12 mouse cellular contexts compared by ENCODE assay signal in genomic region chr13:94135180-94135579, GRCm38 (mm10).
DNase-seq lines count a peak whose midpoint lies in the region; ATAC-seq and TF ChIP-seq lines count a peak whose summit lies in the region.
"Had no signal": no experiment of that assay in that cellular context is flagged by ENCODE, and none has a peak within 500 bp of the region (broad histone marks: within the 10 kb centered on the region; RNA-seq: fewer than 3 reads in every experiment).

No protein-coding gene starts in this region.

- 56% methylated on average over 7 of the region's 7 CpGs for WGBS in lung, postnatal 0 days
- WGBS in stomach, embryonic 15.5 days, result 40% methylated on average over 7 of the region's 7 CpGs

- intact Hi-C loops in gastrocnemius, postnatal 36 days (cut with DNase I), result no loop called here
- intact Hi-C loops in heart, postnatal 36 days (cut with DNase I), result no loop called here

- TF ChIP-seq EP300 in lung, postnatal 0 days (IDR thresholded peaks at IDR 0.05), result no peak

- peak; percentile 60 for DNase-seq in lung, postnatal 0 days (ENCODE audit: low spot score)
- no peak for DNase-seq in lung, postnatal 36 days
- peak; percentile 51 to 64 for DNase-seq in gastrocnemius, postnatal 36 days
- peak; percentile 60 to 72 for DNase-seq in heart, postnatal 36 days
- DNase-seq: adrenal gland, postnatal 10 days; cerebellum, adult 8-10 months had no signal

- no peak overlapping the region for H3K9ac ChIP-seq in lung, postnatal 0 days (replicated peaks; ENCODE audit: low read depth)
- no peak overlapping the region for H3K9ac ChIP-seq in stomach, embryonic 15.5 days
- H3K9ac ChIP-seq: liver, embryonic 14.5 days had no signal

- peak; percentile 50 for ATAC-seq in lung, postnatal 0 days
- ATAC-seq in stomach, embryonic 15.5 days (ENCODE audit: insufficient read depth, low FRiP score, low read depth), result peak; percentile 74; the same call in 1 of the 2 replicates
- ATAC-seq in activated CD4-positive, CD25-positive, alpha-beta regulatory T cell, adult 4 months, result no peak
- ATAC-seq in CD4-positive, CD25-positive, alpha-beta regulatory T cell, adult 4 months, result no peak
- ATAC-seq: hindbrain, embryonic 16.5 days had no signal

- no peaks in the 10 kb centered on the region for H3K27me3 ChIP-seq in lung, postnatal 0 days (replicated peaks; ENCODE audit: insufficient read depth, low read length)
- H3K27me3 ChIP-seq in stomach, embryonic 15.5 days (replicated peaks), result no peaks in the 10 kb centered on the region

- TF ChIP-seq CTCF in lung, postnatal 0 days (IDR thresholded peaks at IDR 0.05), result no peak

- H3K36me3 ChIP-seq in lung, postnatal 0 days (ENCODE audit: insufficient read depth, low read length), result no peaks in the 10 kb centered on the region
- H3K36me3 ChIP-seq in stomach, embryonic 15.5 days, result no peaks in the 10 kb centered on the region
- H3K36me3 ChIP-seq: G1E had no signal

- no peaks in the 10 kb centered on the region for H3K9me3 ChIP-seq in lung, postnatal 0 days (ENCODE audit: low read length)
- H3K9me3 ChIP-seq in stomach, embryonic 15.5 days, result no peaks in the 10 kb centered on the region
- H3K9me3 ChIP-seq: G1E had no signal

- H3K27ac ChIP-seq in lung, postnatal 0 days (ENCODE audit: low read length), result no peak overlapping the region; the same call in 1 of the 2 replicates
- H3K27ac ChIP-seq in stomach, embryonic 15.5 days, result peak overlapping the region; percentile 64; the same call in 1 of the 2 replicates
- H3K27ac ChIP-seq: liver, embryonic 14.5 days had no signal

- H3K4me1 ChIP-seq in lung, postnatal 0 days (ENCODE audit: insufficient read depth, low read depth, low read length), result peaks cover 27% of the 10 kb centered on the region
- peaks cover 19% of the 10 kb centered on the region for H3K4me1 ChIP-seq in stomach, embryonic 15.5 days

- no peak overlapping the region for H3K4me3 ChIP-seq in lung, postnatal 0 days (ENCODE audit: low read depth, low read length)
- H3K4me3 ChIP-seq in stomach, embryonic 15.5 days (replicated peaks), result no peak overlapping the region

- H3K4me2 ChIP-seq in lung, postnatal 0 days (replicated peaks; ENCODE audit: low read depth, low read length), result no peak overlapping the region
- no peak overlapping the region for H3K4me2 ChIP-seq in stomach, embryonic 15.5 days

Comparison
In these comparisons a context has a peak if more than half of its experiments do, and no peak if none do; other contexts are left out.
1. ATAC-seq: peak in lung, postnatal 0 days (single experiment) and stomach, embryonic 15.5 days (single experiment); none in activated CD4-positive, CD25-positive, alpha-beta regulatory T cell, adult 4 months (single experiment) and CD4-positive, CD25-positive, alpha-beta regulatory T cell, adult 4 months (single experiment).